Mouse (Mus musculus) urinary bladder, adult 18-20 months (tissue): ENCODE results near the gene Hcrtr1.

Source experiments
- DNase-seq, 2 experiments: peaks; one replicate each; pipeline ENCODE4 v3.0.0; 2022; ENCODE audit warnings: low spot score in 2 of 2, mixed read lengths in 2 of 2

Gene Hcrtr1

DNA sequence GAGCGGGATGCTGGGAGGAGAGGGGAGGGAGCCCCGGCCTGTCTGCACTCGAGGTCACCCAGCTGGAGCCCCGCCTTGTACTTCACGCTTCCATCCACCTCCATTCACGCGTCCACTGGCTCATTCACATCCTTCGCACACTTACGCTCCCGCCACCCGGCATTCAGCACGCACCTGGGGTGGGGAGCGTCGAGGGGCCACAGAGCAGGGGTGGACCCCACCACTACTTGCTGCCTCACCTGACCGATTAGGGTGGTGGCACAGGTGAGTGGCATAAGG, at the start of gene Hcrtr1:
Gene Hcrtr1, minus strand, starts transcription at position 146 of the 279 bp plus-strand sequence.
- DNase-seq, result no peak

DNA sequence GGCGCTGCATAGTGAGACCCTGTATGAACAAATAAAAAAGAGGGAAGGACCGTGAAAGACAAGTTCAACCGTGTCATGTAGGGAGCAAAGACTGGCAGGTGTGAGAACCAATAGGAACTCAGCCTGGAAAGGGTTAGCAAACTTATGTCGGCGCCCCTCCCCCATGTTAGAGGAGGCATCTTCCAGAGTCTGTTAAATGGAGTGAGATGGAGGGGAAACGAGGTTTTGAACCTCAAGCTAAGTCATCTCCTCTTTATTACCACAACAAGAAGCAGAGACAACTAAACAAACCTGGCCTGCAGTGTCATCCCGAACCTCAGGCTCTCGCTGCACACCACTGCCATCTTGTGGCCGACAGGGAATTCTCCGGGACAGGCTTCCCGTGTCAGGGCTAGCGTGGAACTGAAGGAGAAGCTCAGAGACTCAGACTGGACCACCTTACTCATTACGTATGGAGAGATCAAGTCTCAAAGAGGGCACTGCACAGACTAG, 49.7 kb upstream of the Hcrtr1 start:
- peak; percentile 64 to 77 for DNase-seq

DNA sequence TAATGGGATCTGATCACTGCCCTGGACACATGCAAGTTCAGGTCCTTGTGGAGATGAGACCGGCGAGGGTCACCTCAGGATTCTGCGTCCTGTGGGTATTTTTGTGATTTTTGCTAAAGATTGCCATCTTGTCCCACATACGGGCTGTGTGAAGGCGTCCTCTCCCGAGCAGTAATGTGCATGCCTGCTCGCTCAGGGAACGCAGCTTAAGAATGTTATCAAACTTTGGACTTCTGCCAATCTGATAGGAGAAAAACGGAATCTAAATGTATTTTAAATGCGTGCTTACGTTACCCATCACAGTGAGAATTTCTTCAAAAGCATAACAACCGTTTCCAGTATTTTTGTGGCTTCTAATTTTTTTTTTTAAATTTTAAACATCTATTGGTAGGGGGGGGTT, 47.7 kb upstream of the Hcrtr1 start:
- no peak for DNase-seq

DNA sequence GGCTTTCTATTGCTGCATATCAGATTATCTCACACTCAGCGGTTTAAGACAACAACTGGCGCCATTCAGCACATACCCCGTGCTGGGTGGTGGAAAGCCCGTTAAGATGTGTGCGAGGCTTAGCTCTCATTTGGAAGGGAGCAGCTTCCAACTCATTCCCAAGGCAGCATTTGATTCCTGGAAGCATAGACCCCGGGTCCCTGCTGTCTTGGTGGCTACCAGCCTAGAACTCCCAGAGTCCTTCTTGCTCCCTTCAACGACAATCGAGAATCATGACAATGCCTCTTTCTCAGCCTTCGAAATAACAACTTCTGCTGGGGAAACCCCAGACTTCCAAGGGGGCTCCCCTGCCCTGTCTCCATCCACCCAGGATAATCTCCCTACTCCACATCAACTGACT, 47.3 kb upstream of the Hcrtr1 start:
- no peak for DNase-seq

DNA sequence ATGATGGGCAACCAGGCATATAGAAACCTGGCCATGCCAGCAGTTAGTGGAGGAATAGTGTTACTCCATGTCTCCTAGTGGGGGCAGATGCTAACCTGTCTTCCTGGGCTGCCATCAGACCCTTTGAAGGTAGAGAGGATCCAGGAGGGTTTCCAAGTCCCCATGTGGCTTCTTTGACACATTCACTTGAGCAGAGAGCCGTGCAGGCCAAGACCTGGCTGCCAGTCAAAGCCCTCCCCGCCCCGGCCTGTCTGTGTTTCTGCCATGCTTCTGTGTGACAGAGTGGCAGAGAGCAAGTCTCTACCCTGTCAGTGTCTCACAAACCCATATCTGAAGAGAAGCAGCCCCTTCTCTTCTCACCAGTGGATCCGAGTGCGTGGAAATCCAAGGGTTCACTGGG, 44.7 kb upstream of the Hcrtr1 start:
- DNase-seq, result no peak

DNA sequence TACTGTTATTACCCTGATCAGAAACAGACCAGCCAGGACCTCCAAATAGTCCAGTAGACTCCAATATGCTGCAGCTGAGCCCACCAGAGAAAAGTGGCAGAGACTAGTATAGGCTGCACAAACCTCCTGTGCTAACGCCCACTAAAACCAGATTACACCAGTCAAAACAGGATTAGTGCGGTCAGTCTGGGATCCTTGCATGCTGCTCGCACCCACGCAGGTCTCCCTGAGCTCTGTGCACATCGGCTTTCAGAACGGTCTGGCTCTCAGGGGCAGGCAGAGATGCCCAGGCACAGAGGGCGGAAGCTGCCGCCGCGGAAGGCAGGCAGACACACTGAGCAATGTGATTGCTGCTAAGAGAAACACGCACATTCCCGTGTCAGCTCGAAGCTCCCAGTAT, 43.9 kb upstream of the Hcrtr1 start:
- DNase-seq, result no peak

- no peak for DNase-seq
Measured at GRCm38 (mm10) chr4:130181886-130182285, 42.7 kb upstream of the Hcrtr1 start.

DNA sequence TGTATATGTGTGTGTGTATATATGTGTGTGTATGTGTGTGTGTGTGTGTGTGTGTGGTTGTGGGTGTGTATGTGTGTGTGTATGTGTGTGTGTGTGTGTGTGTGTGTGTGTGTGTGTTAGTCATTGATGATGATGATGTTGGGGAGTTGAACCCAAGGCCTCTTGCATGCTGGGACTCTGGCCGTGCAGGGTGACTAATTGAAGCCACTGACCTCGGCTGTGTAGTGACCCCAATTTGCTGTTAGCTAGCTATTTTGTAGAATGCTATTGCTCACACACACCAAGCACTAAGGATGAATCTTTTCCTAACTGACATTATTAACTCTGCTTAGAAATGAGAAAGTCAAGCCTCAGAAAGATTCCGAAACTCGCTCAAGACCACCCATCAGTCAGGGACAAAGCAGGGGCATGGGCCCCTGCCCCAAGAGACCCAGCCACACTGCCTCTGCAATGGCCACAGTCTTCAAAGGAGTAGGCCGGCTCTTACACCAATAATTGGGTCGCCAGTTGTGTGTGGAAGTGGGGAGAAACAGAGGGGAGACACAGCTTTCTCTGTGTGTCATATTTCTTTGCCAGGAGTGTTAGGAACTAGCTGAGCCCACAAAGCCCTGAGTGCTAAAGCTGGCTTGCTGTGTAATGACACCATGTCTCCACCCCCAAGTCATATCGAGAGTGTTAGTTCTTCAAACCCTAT, 41.9 kb upstream of the Hcrtr1 start:
- DNase-seq, result no peak

- DNase-seq, result no peak
Measured at GRCm38 (mm10) chr4:130179876-130180275, 40.7 kb upstream of the Hcrtr1 start.

- peak in 1 of 2 experiments; percentile 28 for DNase-seq
Measured at GRCm38 (mm10) chr4:130177536-130177935, 38.4 kb upstream of the Hcrtr1 start.

DNA sequence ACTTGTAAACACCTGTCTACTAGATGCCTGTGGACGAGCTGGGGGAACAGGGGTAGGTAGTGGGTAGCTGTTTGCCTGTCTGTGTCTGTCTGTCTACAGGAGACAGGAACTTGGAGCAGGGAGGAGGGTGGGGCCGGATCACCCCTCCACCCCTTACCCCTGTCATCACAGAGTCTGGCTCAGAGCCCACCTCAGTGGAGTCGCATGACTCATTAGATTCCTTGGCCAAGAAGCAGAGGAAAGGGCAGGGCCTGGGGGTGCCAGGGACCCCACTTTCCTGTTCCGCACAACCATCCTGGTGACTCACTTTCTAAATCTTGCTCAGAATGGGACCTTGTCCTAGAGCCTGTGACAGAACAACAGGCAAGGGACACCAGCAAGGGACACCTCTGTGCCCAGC, 37.9 kb upstream of the Hcrtr1 start:
- DNase-seq, result peak in 1 of 2 experiments; percentile 37

- DNase-seq, result no peak
Measured at GRCm38 (mm10) chr4:130176156-130176720, 37.1 kb upstream of the Hcrtr1 start.

DNA sequence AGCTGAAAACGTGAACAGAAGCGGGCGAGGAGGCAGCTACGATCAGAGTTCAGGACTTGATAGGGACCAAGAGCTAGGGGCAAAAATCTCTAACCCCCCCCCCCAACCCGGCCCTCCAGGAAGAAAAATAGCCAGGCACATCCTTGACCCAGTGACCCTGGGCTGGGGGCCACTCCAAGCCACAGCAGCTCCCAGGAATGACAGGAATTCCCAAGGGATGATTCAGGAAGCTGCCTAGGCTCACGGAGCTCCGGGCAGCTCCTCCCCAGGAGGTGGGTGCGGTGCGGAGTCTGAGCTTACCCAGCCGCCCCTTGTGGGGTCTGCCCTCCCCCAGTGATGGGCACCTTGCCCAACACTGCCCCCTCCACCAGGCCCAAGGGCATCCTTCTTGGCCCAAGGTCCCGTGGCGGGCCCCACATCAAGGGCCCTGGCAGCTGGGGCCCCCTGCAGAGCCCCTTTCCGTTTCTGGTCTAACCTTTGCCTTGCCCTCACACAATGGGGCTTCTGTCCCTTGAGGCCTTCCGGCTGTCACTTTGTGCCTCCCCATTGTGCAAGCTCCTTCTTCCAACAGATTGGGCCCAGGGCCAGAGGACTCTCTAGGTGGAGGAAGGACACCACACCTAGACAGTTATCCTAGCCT, 36.0 kb upstream of the Hcrtr1 start, which contains the start of gene Tinagl1:
Gene Tinagl1, minus strand, starts transcription at position 51 of the 640 bp plus-strand sequence.
- no peak for DNase-seq

DNA sequence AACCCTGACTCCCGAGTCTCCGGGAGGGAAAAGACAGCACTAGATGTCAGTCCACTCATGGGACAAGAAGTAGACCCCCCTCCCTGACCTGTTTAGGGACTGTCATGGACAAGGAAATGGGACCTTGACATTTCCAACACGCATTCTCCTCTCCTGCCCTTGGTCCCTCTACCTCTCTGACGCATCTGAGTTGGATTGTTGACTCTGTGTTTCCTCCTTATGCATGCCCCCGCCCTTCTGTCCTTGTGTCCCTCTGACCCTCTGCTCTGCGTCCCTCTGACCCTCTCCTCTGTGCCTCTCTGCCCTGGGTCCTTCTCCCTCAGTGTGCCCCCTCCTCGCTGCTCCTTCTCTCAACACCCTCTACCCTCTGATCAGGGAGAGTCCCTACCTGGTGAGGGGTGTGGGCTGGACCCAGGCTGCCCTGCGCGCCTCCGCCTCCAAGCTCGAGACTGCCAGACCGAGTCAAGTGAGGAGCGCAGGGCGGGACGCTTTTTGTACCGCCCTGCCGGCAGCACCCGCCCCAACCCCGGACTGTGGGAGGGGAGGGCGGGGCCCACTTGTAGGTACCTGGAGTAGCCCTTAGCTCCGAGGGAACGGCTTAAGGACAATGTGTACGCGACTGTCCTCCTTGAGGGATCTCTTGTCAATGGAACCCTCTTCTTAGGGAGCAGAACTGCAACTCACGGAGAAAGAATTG, 35.3 kb upstream of the Hcrtr1 start:
- DNase-seq, result peak; percentile 67 to 72

DNA sequence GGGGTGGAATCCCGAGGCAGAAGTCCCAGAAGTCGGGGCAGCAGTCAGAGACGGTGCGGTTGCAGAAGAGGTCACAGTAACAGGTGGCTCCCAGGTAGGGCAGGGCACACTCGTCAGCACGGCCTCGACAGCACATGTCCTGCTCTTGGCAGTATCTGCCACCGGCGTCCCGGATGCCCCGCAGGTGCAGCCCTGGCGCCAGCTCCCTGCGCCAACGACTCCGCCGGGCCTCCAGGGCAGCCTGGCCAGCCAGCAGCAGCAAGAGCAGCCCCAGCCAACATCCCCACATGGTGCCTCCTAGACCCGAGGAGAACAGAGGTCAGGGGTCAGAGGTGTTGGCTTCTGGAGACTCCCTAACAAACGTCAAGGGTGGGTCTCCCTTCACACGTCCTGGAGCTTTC, 34.8 kb upstream of the Hcrtr1 start:
- peak in 1 of 2 experiments; percentile 35 for DNase-seq

GRCm38 (mm10) chr4:130173060-130173822, 34.1 kb upstream of the Hcrtr1 start:
- no peak for DNase-seq

DNA sequence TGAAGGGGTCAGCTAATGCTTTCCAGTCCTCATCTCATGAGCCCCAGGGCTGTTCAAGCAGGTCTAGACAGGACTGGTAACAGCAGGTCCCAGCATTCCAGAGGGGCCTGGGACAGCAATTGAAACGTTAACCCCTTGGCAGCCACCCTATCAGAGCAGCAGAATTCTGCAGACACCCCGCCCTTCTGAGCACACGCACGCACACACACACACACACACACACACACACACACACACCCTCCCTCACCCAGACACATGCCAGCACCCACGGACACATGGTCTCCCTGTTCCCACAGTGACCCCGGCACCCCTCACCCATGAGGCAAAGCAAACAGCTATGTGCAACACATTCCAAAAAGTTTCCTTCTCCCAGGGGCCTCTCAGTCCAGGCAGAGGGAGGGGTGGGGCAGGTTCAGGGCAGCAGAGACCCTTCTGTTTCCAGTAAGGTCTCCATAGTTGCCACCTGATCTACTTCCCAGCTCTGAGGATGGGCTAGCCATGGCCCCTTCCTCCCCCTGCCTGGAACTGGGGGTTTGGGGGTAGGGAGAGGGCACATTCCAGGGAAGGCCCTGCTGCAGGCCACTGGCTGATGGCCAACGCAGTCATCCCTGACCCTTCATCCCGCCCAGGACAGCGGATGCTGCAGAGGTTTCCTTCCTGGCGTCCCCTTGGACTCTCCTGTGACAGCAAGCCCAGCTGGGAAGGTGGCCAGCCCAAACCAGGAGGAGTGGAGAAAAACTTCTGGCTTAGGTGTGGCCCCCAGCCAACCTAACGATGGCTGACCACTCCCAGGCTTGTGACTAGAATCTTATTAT, 33.0 kb upstream of the Hcrtr1 start:
- DNase-seq, result peak in 1 of 2 experiments; percentile 40

DNA sequence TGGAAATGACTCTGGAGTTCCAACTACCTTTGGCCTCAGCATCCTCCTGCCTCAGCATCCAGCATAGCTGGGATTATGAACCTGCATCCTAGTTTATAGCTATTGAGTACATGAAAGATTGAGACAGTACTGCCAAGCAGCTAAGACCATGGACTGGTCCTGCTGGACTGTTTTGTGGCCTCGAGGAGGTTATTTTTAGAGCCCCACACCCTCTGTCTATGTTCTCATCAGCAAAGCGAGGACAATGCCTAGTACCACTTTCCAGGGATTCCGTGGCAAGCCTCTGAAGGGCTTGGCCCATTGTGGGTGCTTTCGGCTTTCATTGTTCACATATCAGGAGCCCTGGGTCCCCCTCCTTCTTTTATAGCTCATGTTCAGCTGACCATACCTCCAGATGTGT, 31.2 kb upstream of the Hcrtr1 start:
- no peak for DNase-seq

DNA sequence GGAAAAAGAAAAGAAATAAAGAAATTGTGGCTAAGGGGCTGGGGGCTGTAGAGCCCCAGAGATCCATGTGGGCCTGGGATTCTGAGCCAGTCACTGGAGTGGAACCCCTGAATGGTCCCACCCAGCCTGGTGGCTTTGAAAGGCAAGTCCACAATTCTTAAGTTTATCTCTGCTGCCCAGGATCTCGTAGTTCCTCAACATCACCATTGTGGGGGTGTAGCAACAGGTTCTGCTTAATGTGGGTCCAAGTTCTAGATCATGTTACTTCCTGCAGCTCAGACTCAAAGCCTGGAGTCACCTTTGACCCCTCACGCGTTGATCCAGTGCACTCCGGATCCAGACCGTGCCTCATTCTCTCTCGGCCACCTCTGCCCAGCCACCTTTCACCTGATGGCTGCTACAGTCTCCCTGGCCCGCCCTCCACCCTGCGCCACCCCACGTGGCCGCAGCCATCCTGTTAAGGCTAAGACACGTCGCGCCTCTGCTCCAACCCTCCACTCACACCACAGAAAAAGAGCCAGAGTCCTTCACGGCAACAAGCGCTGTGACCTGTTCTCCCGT, 30.3 kb upstream of the Hcrtr1 start:
- DNase-seq, result no peak
